Mouse (Mus musculus) brain, embryonic 14.5 days (tissue): ENCODE measurements around the gene Rpp40.

ENCODE experiments used
- CTCF ChIP-seq: fragments of 200-500 bp; IDR thresholded peaks from 2 replicates; pipeline ENCODE4 v1.5.1; 2012; ENCODE audit warnings: inconsistent platforms, mild to moderate bottlenecking, moderate library complexity, borderline replicate concordance; ENCODE audit not compliant: insufficient read depth, insufficient read length; ENCODE audit errors: extremely low read depth
- POLR2A ChIP-seq: fragments of 200-500 bp; IDR thresholded peaks from 2 replicates; pipeline ENCODE4 v1.6.1; 2012; ENCODE audit warnings: mild to moderate bottlenecking, inconsistent platforms, borderline replicate concordance; ENCODE audit not compliant: poor library complexity, insufficient read depth, insufficient read length, severe bottlenecking; ENCODE audit errors: extremely low read depth

DNA sequence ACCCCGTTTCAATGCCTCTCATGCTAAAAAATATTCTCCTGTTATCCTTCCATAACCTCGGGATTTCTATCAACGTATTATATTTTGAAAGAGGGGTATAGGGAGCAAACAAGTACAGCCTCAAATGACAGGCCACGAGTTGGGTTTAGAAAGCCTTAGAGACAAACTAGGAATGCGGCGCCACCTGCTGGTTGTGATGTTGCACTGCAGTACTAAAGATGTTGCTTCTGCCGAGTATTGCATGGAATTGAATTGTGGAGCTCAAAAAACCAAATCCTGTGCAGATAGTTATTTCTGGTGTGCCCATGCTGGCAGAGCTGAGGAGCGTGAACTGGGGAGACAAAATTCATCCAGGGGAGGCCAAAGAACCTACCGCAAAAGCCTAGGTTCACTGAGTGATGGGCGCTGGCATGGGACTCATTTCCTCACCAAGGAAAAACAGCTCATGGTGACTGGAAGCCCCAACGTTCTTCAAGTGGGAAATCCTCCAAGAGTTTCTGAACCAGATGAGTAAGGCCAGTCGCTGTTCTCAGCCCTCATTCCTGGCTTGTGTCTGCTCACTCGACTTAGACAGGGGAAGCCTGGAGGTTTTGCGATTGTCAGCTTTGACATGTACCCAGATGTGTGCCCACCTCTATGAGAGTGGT is 41.3 kb upstream of the Rpp40 start:
- peak; percentile 90 for TF ChIP-seq CTCF
- no peak for TF ChIP-seq POLR2A
